Mouse (Mus musculus) gastrocnemius, adult 8-10 months (tissue): ENCODE measurements around the gene Thbd. TPM values are rescaled to one million over a fixed set of nuclear protein-coding genes. Genes with fewer than 3 reads are reported as not detected.

Experiments used
- DNase-seq, 2 experiments: peaks; one replicate each; pipeline ENCODE4 v3.0.0; 2022; ENCODE audit warnings: low spot score in 2 of 2
- total RNA-seq, 4 experiments: library from RNA; stranded (reverse); gene quantifications; 2 replicates each; pipeline ENCODE4 v1.2.4; 2022

Gene Thbd
- total RNA-seq, 4 experiments from 2014 or later, result 9.0 to 14.9 (median 10.6) TPM

DNA sequence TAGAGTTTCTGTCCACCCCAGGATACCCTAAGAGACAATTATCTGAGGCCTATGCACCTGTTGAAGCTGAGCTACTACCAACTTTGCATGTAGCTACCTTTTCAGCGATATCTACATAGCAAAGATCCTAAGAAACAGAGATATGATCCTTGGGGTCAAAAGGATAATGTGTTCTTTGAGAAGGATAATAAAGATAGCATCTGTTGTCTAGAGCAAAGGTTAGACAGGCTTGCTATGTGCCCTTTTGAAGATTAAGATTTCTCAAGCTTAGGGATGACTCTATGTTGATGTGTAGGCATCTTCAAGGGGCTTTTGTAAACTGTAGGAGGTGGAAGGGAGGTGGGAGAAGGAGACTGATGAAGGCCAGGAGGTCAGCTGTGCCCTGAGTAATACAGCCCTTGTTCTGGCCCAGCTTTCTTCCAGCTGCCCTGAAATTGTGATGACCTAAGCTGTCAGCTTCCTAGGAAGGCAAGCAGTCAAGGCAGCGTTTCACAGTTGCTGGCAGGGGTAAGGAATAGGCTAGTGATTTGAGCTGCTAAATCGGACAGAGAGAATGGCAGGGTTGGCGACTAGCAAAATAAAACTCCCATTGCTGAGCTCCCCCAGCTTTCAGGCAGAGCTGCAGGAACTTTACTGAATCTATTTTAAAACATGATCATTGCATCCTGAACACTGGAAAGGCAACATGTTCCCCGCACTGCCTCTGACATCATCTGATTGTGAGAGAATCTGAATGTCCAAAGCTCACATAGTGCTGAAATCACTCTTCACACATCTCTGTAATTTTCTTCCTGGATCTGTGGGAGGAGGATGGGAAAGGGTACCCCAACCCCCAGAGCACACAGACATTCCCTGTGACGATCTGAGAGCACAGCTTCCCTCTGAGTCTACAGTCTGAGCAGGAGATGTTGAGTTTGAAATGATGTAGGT lies 20.1 kb downstream of the Thbd start:
- DNase-seq, result no peak

- no peak for DNase-seq
Observed at GRCm38 (mm10) chr2:148386927-148387326, 21.1 kb downstream of the Thbd start.

DNA sequence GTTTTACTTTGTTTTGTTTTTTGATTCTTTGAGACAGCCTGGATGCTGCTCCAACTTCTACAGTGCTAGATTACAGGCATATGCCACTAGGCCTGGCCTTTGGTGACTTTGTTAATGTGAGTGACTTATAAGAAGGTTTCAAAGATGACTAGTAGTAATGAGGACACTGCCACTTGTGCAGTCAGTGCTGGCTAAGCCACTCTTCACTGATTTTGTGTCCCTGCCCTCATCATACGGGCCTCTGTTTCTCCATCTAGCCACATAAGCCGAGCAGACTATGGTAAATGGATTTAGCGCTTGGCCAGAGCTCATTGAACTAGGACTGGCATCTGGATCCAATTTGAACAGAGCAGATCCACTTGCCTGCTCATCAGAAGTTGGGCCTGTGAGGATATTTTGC lies 21.5 kb downstream of the Thbd start:
- DNase-seq, result no peak

GRCm38 (mm10) chr2:148381076-148381475 lies 26.9 kb downstream of the Thbd start:
- no peak for DNase-seq

DNA sequence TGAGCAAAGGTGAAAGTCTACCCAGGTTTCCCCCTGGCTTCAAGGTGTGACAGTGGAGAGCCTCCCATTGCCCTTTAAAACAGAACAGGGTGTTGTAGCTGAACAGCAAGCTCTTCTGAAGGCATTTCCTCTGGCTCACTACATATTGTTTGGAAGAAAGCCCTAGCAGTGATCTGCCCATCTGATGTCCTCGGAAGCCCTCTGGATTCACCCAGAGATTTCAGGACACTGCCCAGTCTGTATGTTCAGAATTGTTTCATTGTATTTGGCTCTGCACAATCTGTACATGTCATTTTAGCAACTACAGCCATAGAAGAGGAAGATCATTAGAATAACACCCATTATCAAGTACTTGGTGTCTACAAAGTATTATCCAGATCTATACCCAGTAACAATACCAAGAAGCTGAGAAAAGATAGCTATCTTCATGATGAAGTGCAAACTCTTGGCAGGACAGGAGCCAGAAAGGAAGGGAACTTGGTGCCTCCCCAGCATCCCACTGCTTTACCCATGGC lies 28.0 kb downstream of the Thbd start:
- DNase-seq, result no peak

DNA sequence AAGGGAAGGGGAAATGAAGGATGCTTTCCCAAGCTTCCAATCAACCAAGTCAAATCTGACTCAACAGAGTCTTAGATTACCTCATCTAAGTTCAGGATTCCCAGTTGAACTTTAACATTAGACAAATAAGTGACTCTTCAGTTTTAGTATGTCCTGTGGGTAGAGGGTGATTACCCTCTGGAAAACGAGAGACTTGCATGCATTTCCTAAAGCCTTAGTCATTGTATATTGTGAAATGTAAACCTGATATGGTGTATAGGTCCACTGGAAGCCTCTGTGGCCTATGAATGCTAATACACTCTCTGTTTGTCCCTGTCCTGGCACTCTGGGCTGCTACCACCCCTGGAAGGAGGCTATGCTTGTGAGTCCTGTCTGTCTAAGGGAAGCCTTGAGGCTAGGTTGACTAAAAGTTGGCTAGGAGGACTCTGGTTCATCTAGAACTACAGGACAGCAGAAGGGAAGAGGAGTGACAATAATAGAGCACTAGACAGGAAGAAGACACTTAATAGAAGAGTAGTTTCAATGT lies 29.1 kb downstream of the Thbd start:
- no peak for DNase-seq

DNA sequence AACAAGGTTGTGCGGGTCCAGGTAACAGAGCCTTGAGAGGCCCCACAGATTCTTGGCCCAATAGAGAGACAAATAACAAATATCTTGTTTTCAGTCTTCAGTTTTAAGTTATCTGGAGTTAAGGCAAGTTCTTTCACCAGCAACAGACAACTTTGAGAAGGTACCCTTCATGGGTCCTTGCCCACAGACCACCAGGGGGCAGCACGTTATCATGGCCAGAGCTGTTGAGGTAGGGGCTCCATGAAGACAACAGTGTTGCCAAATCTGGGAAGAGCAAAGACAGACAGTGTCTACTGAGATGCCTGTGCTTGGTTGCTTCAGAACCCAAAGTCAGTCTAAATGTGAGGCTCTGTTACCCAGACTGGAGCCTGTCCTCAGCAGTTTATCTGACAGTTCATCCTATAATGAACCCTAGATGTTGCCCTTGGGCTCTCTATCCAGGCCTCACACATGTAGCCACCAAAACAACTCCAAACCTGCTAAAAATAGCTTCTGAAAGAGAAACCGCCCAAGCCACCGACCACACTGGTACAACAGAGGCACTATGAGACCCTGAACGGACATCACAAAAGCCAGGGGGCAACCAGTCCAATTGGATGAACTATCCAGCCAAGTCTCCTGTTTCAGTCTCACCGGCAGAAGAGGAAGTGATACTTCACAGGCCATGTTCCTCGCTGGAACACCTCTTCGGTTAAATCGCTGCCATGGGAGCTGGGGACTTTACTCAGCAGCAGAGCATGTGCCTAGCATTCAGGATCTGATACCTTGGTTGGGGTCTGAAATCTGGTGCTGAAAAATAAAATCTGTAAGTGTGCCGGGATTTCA lies 32.5 kb downstream of the Thbd start:
- DNase-seq, result no peak

DNA sequence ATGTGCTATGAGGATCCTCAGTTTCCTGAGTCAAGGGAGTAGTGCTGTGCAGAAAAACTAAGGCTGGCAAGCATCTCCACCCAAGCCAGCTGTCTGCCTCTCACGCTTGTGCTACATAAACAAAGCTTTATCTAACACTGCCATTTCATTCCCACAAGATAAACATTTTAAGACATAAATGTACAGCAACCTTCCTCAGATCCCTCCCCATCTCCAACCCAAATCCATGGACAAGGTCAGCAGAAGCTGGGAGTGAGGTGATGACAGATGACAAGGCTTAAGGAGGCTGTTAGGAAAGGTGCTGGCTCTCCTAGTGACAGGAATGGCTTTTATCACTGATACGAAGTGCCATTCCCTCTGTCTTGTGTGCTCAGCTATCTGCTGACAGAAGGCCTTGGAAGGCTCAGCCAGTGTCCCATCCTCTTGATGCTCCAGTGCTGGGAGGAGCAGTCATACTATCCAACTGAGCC lies 34.4 kb downstream of the Thbd start:
- no peak for DNase-seq

DNA sequence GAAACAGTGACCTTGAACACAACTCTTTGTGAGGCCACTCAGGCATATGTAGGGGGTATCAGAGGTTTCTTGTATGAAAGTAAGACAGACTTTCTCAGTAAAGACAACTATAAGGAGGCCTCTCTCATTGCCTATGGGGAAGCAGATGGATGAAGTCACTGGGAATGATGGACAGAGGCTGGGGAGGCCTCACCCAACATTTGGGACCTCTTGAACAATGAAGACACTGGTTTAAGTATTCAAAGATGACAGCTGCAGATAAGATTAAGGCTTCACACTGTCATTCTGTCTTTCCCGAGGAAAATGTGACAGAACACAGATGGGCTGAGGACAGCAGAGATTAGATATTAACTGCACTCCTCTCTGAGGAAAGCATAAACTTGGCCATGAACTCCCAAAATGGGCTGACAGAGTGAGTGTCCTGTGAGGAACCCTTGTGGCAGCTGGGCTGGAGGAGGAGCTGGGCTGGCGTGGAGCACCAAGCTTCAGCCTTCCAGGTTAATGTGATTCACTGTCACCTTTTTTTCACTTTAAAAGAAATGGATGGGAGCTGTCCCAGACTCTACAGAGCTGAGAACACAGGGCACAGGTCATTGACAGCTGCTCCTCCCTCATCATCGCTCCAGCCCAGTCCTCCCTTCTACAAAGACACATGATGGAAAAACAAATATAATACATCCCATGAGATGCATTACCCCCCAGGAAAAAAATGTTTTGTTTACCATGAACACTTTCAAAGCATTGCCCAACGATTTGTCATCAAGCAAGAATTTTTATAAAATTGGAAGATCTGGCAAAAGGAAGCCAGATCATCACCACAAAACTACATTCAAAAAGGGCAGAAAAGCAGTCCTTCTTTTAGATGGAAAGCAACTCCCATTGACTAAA lies 36.0 kb downstream of the Thbd start:
- DNase-seq, result no peak

GRCm38 (mm10) chr2:148365227-148365626 lies 42.8 kb downstream of the Thbd start:
- DNase-seq, result no peak

- DNase-seq, result no peak
Observed at GRCm38 (mm10) chr2:148364536-148364935, 43.5 kb downstream of the Thbd start.

- no peak for DNase-seq
Observed at GRCm38 (mm10) chr2:148357145-148357544, 50.8 kb downstream of the Thbd start.

Other genes with a start within 250 kb of the Thbd start
- under 1 TPM in 2 of 4 experiments, not detected in 2; 0.22 to 0.27 TPM for gene Sstr4, start 12.8 kb downstream of the Thbd start, total RNA-seq
- 10 to 100 TPM in 1 of 4 experiments, 1 to 10 TPM in 3; 7.4 to 12.5 (median 8.8) TPM for gene Cd93, start 35.4 kb upstream of the Thbd start, total RNA-seq